Mouse (Mus musculus) thymus, adult 2 months (tissue): ENCODE data around the gene Fkbpl.

Experiments used
- CTCF ChIP-seq: fragments of 200-500 bp; IDR thresholded peaks from 2 replicates; pipeline ENCODE4 v1.5.1; 2012; ENCODE audit warnings: mild to moderate bottlenecking, control low read depth, low read length, moderate library complexity, borderline replicate concordance; ENCODE audit not compliant: control insufficient read depth, poor library complexity, insufficient read depth; ENCODE audit errors: extremely low read depth
- POLR2A ChIP-seq: fragments of 200-500 bp; IDR thresholded peaks from 2 replicates; pipeline ENCODE4 v1.6.1; 2012; ENCODE audit warnings: mild to moderate bottlenecking, low read length, control low read depth, moderate library complexity; ENCODE audit not compliant: control insufficient read depth, poor library complexity, insufficient read depth; ENCODE audit errors: extremely low read depth

- no peak for TF ChIP-seq CTCF
- TF ChIP-seq POLR2A, result no peak
Observed at GRCm38 (mm10) chr17:34618999-34619398, 25.6 kb upstream of the Fkbpl start.
